Mouse (Mus musculus): Measurements from ENCODE around the gene Ptcra.
A peak's percentile ranks its signal among the peaks of the same experiment; 100 is the strongest.

DNA sequence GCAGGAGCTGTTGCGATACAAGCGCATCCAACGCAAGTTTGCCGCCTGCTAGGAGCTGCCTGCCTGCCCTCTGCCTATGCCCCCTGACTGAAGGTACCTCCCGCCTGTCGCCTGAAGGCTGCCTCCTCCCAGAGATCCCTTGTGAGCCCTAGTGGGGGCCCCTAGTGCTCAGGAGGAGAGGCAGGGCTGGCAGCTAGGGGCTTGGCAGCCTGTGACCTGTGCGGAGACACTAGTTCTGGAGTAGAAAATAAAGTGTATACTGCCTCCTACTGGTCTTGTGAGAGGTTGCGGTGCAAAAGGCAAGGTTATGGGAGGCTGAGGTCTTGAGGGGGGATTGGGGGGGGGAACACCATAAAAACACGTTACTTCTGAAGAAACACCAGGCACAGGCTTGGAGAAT is 38.2 kb downstream of the Ptcra start:
- peak; percentile 49; the same call in 1 of the 2 replicates for TF ChIP-seq CTCF (IDR thresholded peaks at IDR 0.05; ENCODE audit: control insufficient read depth, insufficient read depth, low read length)
- TF ChIP-seq POLR2A (IDR thresholded peaks at IDR 0.05; ENCODE audit: borderline replicate concordance, control insufficient read depth, low read depth, low read length), result no peak

All from bone marrow, adult 2 months (tissue).